Mouse (Mus musculus) kidney, adult 2 months (tissue): Measurements from ENCODE around the gene Ap5z1.

Experiments
- CTCF ChIP-seq: fragments of 200-500 bp; conservative IDR thresholded peaks from 2 replicates; pipeline ENCODE4 v1.5.1; 2011; ENCODE audit warnings: low read depth, mild to moderate bottlenecking, control low read depth, low read length, moderate library complexity, mixed read lengths; ENCODE audit not compliant: insufficient read depth, insufficient read length
- POLR2A ChIP-seq: fragments of 200-500 bp; IDR thresholded peaks from one replicate; pipeline ENCODE4 v1.6.1; 2011; ENCODE audit warnings: low read depth, low read length, control low read depth

DNA sequence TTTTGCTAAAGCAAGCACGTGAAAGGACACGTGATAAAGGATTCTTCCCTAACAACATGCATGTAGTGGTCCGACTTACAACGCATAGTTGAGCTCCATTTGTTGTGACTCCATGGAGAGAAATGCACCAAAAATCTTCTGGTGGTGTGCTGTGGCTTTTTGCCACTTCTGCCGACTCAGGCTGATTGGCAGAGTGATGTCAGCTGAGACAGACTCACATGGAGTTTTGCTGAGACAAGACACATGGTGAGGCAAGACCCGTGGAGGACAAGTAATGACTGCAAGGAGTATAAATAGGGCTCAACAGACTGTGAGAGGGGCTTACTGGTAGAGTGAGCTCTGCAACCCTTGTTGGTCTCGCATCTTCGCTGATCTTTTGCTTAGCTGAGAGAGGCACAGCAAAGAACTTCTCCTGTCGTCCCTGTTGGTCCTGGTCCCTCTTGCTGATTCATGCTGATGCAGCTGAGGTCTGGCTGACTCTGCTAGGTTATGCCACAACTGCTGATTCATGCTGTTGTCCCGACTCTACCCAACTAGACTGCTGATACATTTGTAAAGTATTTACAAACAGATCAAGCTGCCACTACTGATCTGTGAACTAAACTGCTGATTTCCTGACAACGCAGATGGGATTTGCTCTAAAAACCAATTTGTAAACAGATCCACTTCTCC is 57.6 kb downstream of the Ap5z1 start:
- TF ChIP-seq CTCF (no peak), POLR2A (no peak)
